ENCODE assay signal across 19 mouse cellular contexts in the genomic region with DNA sequence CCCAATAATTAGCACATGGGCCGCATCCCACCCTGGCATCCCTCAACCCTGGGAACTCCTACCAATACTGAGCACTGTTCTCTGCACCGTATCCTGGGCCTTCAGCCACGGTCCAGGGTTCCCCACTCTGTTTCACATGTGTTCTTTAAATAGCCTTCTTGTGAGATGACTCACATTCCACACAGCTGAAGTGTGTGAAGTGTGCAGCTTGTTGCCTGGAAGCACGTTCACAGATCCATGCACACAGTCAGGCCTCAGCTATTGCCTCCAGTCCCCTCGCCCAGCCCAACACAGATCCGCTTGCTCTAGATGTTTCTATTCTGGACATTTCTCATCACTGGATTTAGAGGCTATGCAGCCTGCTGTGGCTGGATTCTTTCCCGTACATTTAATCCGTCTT. TPM values are rescaled to one million over a fixed set of nuclear protein-coding genes. Genes with fewer than 3 reads are reported as not detected.
DNase-seq lines count a peak whose midpoint lies in the region; ATAC-seq and TF ChIP-seq lines count a peak whose summit lies in the region.
"Had no signal": no experiment of that assay in that cellular context is flagged by ENCODE, and none has a peak within 500 bp of the region (broad histone marks: within the 10 kb centered on the region; RNA-seq: fewer than 3 reads in every experiment).

No protein-coding gene starts in this region.

- no peaks in the 10 kb centered on the region for H3K79me2 ChIP-seq in CH12.LX (replicated peaks; ENCODE audit: control insufficient read depth, extremely low read depth, insufficient read depth, poor library complexity, severe bottlenecking)

- H3K9ac ChIP-seq in kidney, embryonic 16.5 days (replicated peaks; ENCODE audit: low read length) = no peak overlapping the region
- H3K9ac ChIP-seq in CH12.LX (ENCODE audit: insufficient read depth, low read depth) = no peak overlapping the region
- no peak overlapping the region for H3K9ac ChIP-seq in limb, embryonic 15.5 days
- H3K9ac ChIP-seq in intestine, embryonic 16.5 days (ENCODE audit: low read depth, low read length) = no peak overlapping the region
- H3K9ac ChIP-seq: limb, embryonic 12.5 days; neural tube, embryonic 13.5 days had no signal

- WGBS in kidney, embryonic 16.5 days = 72% methylated on average over 8 of the region's 8 CpGs
- WGBS in limb, embryonic 15.5 days = 59% methylated on average over 8 of the region's 8 CpGs
- 62% methylated on average over 8 of the region's 8 CpGs for WGBS in intestine, embryonic 16.5 days

- in situ Hi-C loops in CH12.LX (cut with MboI; ENCODE audit: low pct_ligation_motif_present, low pct_unique_long_range_greater_than_20kb, low sequenced_read_pairs) = no loop called here

- no peak overlapping the region for H3K27ac ChIP-seq in kidney, embryonic 16.5 days (ENCODE audit: low read length)
- H3K27ac ChIP-seq in CH12.LX (ENCODE audit: insufficient read depth, low read depth) = no peak overlapping the region
- no peak overlapping the region for H3K27ac ChIP-seq in limb, embryonic 15.5 days
- H3K27ac ChIP-seq in intestine, embryonic 16.5 days (ENCODE audit: low read length) = no peak overlapping the region
- H3K27ac ChIP-seq: hindbrain, postnatal 0 days; limb, embryonic 12.5 days; neural tube, embryonic 13.5 days had no signal

- H3K4me2 ChIP-seq in kidney, embryonic 16.5 days (replicated peaks; ENCODE audit: low read depth, low read length) = no peak overlapping the region
- H3K4me2 ChIP-seq in CH12.LX (ENCODE audit: insufficient read depth, low read depth, poor library complexity, severe bottlenecking) = no peak overlapping the region
- no peak overlapping the region for H3K4me2 ChIP-seq in limb, embryonic 15.5 days
- H3K4me2 ChIP-seq in intestine, embryonic 16.5 days (ENCODE audit: low read depth, low read length) = no peak overlapping the region
- H3K4me2 ChIP-seq: limb, embryonic 12.5 days; neural tube, embryonic 13.5 days had no signal

- no peak for TF ChIP-seq EP300 in CH12.LX (IDR thresholded peaks at IDR 0.05; ENCODE audit: low read length)

- dilution Hi-C loops in CH12.LX (cut with MboI; ENCODE audit: extremely low pct_ligation_motif_present, extremely low pct_unique_long_range_greater_than_20kb, low sequenced_read_pairs) = no loop called here

- no peaks in the 10 kb centered on the region for H3K36me3 ChIP-seq in kidney, embryonic 16.5 days (ENCODE audit: insufficient read depth, low read length)
- no peaks in the 10 kb centered on the region for H3K36me3 ChIP-seq in CH12.LX (replicated peaks in 1 of 2; ENCODE audit: control insufficient read depth in 1 of 2, insufficient read depth in 1 of 2, low read length in 1 of 2)
- H3K36me3 ChIP-seq in limb, embryonic 15.5 days = no peaks in the 10 kb centered on the region
- H3K36me3 ChIP-seq in intestine, embryonic 16.5 days (ENCODE audit: control insufficient read depth, insufficient read depth, low read length) = no peaks in the 10 kb centered on the region
- H3K36me3 ChIP-seq: limb, embryonic 12.5 days; neural tube, embryonic 13.5 days had no signal

- 0 out of 2 replicates have a peak, but pooled peaks have one; percentile 24 for ATAC-seq in kidney, embryonic 16.5 days (ENCODE audit: low FRiP score, low TSS enrichment)
- 0 out of 2 replicates have a peak, but pooled peaks have one; percentile 37 for ATAC-seq in limb, embryonic 15.5 days (ENCODE audit: insufficient number of reproducible peaks, low FRiP score, low TSS enrichment, low read depth)
- no peak for ATAC-seq in intestine, embryonic 16.5 days
- ATAC-seq: CD4-positive, CD25-positive, alpha-beta regulatory T cell, adult 4 months; hindbrain, postnatal 0 days; midbrain, embryonic 16.5 days had no signal

- no peaks in the 10 kb centered on the region for H3K27me3 ChIP-seq in kidney, embryonic 16.5 days (ENCODE audit: insufficient read depth, low read length)
- peaks cover 98% of the 10 kb centered on the region for H3K27me3 ChIP-seq in CH12.LX (replicated peaks)
- no peaks in the 10 kb centered on the region for H3K27me3 ChIP-seq in limb, embryonic 15.5 days
- no peaks in the 10 kb centered on the region for H3K27me3 ChIP-seq in intestine, embryonic 16.5 days (replicated peaks; ENCODE audit: control insufficient read depth, insufficient read depth, low read length)
- H3K27me3 ChIP-seq: limb, embryonic 12.5 days; neural tube, embryonic 13.5 days had no signal

- H3K9me3 ChIP-seq in kidney, embryonic 16.5 days (ENCODE audit: low read length) = no peaks in the 10 kb centered on the region
- peaks cover 2% of the 10 kb centered on the region for H3K9me3 ChIP-seq in CH12.LX (replicated peaks; ENCODE audit: low read length)
- no peaks in the 10 kb centered on the region for H3K9me3 ChIP-seq in limb, embryonic 15.5 days
- no peaks in the 10 kb centered on the region for H3K9me3 ChIP-seq in intestine, embryonic 16.5 days (ENCODE audit: control insufficient read depth, low read length)
- H3K9me3 ChIP-seq: limb, embryonic 12.5 days; neural tube, embryonic 13.5 days had no signal

- TF ChIP-seq RAD21 in CH12.LX (IDR thresholded peaks at IDR 0.05; ENCODE audit: low read depth, low read length) = no peak

- TF ChIP-seq POLR2A in CH12.LX (IDR thresholded peaks at IDR 0.05; ENCODE audit: low read depth, low read length) = no peak

- no peak for DNase-seq in kidney, postnatal 4 days
- no peak for DNase-seq in CH12.LX (ENCODE audit: extremely low read depth)
- peak; percentile 44 to 57 for DNase-seq in frontal cortex, adult 2 months (ENCODE audit: extremely low spot score in 1 of 2, low spot score in 1 of 2)
- DNase-seq in gastrocnemius, postnatal 25 days = no peak
- DNase-seq in retina, postnatal 1 day = no peak
- DNase-seq: cerebellum, adult 2 months; embryo, embryonic 11 days; kidney, adult 8-10 months; lung, adult 18-20 months; thymus, postnatal 36 days had no signal

- TF ChIP-seq CTCF in CH12.LX (conservative IDR thresholded peaks at IDR 0.05 in 1 of 2, IDR thresholded peaks at IDR 0.05 in 1 of 2; ENCODE audit: low read depth in 2 of 2, low read length in 2 of 2) = no peak

- no peak overlapping the region for H3K4me3 ChIP-seq in kidney, embryonic 16.5 days (ENCODE audit: low read length)
- no peak overlapping the region for H3K4me3 ChIP-seq in CH12.LX (replicated peaks in 1 of 3; ENCODE audit: low read depth in 2 of 3, low read length in 2 of 3, poor library complexity in 1 of 3)
- H3K4me3 ChIP-seq in limb, embryonic 15.5 days = no peak overlapping the region
- no peak overlapping the region for H3K4me3 ChIP-seq in intestine, embryonic 16.5 days (ENCODE audit: low read length)
- H3K4me3 ChIP-seq: limb, embryonic 12.5 days; neural tube, embryonic 13.5 days had no signal

- 0 out of 2 replicates have a peak, but pooled peaks cover 7% of the 10 kb centered on the region for H3K4me1 ChIP-seq in kidney, embryonic 16.5 days (ENCODE audit: insufficient read depth, low read length)
- 0 out of 4 replicates have a peak, but pooled peaks cover 0 to 2% of the 10 kb centered on the region in 2 experiments for H3K4me1 ChIP-seq in CH12.LX (ENCODE audit: control insufficient read depth in 1 of 2, insufficient read depth in 2 of 2)
- H3K4me1 ChIP-seq in limb, embryonic 15.5 days = peaks cover 34% of the 10 kb centered on the region
- H3K4me1 ChIP-seq in intestine, embryonic 16.5 days (ENCODE audit: control insufficient read depth, insufficient read depth, low read length) = no peaks in the 10 kb centered on the region; the same call in 1 of the 2 replicates

TF ChIP-seq in CH12.LX, 34 proteins besides CTCF, POLR2A, EP300 and RAD21:
- TF ChIP-seq MAZ (IDR thresholded peaks at IDR 0.05; ENCODE audit: low read depth, low read length) (no peak), BHLHE40 (IDR thresholded peaks at IDR 0.05; ENCODE audit: low read depth, low read length) (peak; percentile 65), NELFE (IDR thresholded peaks at IDR 0.05; ENCODE audit: low read depth, low read length) (no peak)

RNA-seq across cellular contexts. Expression of gene Dbh, which starts 14.1 kb away (rescaled TPM):
- polyA plus RNA-seq in kidney, embryonic 16.5 days (2015; fragmentation: Nextera tagmentation; extraction: Ambion mirVana) = 3.0 and 7.1 TPM in 2 replicates
- not detected in 2 replicates for total RNA-seq in CH12.LX (2012; rRNA removed)
- total RNA-seq in CH12.LX (2014; rRNA removed) = not detected in 2 replicates
- not detected in 2 replicates for polyA plus RNA-seq in CH12.LX (2012; ENCODE audit: insufficient read length, low read depth)
- 0.40 and 0.50 TPM in 2 replicates for polyA plus RNA-seq in frontal cortex, adult 2 months (2012; rRNA removed)
- polyA plus RNA-seq in limb, embryonic 15.5 days (2015; fragmentation: Nextera tagmentation; extraction: Ambion mirVana) = 0.30 and 0.51 TPM in 2 replicates
- 1.0 and 1.4 TPM in 2 replicates for polyA plus RNA-seq in intestine, embryonic 16.5 days (2015; fragmentation: Nextera tagmentation; extraction: Ambion mirVana)
- not detected for total RNA-seq in gastrocnemius, postnatal 25 days (2021)
- total RNA-seq: megakaryocyte progenitor cell, adult 5-6 weeks had no signal
- polyA plus RNA-seq: CD4-positive, CD25-positive, alpha-beta regulatory T cell, adult 4 months had no signal

RNA-seq across cellular contexts. Expression of gene Fam163b, which starts 36.8 kb away (rescaled TPM):
- polyA plus RNA-seq in kidney, embryonic 16.5 days (2015; fragmentation: Nextera tagmentation; extraction: Ambion mirVana) = 0.08 and 0.14 TPM in 2 replicates
- total RNA-seq in CH12.LX (2012; rRNA removed) (not detected in 2 replicates), CH12.LX (2014; rRNA removed) (not detected in 2 replicates)
- polyA plus RNA-seq in CH12.LX (2012; ENCODE audit: insufficient read length, low read depth) = not detected in 2 replicates
- polyA plus RNA-seq in frontal cortex, adult 2 months (2012; rRNA removed) = 213 and 219 TPM in 2 replicates
- polyA plus RNA-seq in limb, embryonic 15.5 days (2015; fragmentation: Nextera tagmentation; extraction: Ambion mirVana) = 0.08 and 0.16 TPM in 2 replicates
- polyA plus RNA-seq in intestine, embryonic 16.5 days (2015; fragmentation: Nextera tagmentation; extraction: Ambion mirVana) = 0.11 and 0.16 TPM in 2 replicates
- total RNA-seq in gastrocnemius, postnatal 25 days (2021) = not detected
- total RNA-seq: megakaryocyte progenitor cell, adult 5-6 weeks had no signal
- polyA plus RNA-seq: CD4-positive, CD25-positive, alpha-beta regulatory T cell, adult 4 months had no signal

Comparison
In these comparisons a context has a peak if more than half of its experiments do, and no peak if none do; other contexts are left out.
1. DNase-seq: peak in frontal cortex, adult 2 months (2 of 2); none in kidney, postnatal 4 days (0 of 2), CH12.LX (single experiment), gastrocnemius, postnatal 25 days (single experiment) and retina, postnatal 1 day (single experiment).
2. RNA of gene Fam163b, which starts 36.8 kb away (polyA plus RNA-seq): 213 to 219 TPM in frontal cortex, adult 2 months; 0.11 to 0.16 TPM in intestine, embryonic 16.5 days, 0.08 to 0.14 TPM in kidney, embryonic 16.5 days, 0.08 to 0.16 TPM in limb, embryonic 15.5 days and not detected in CH12.LX; every median in the first group is over 100 times any median in the second.